Mouse (Mus musculus) left cerebral cortex, adult 9 months (tissue): ENCODE measurements around the gene Idua.
"Not testable (repeated sequence)": the region's sequence is repeated elsewhere in the genome, so short reads cannot be mapped to it uniquely, and the experiment has no call there.

ENCODE experiments used
- DNase-seq, 2 experiments: peaks; one replicate each; pipeline ENCODE4 v3.0.0; 2022; ENCODE audit warnings: low spot score in 2 of 2

Gene Idua

GRCm38 (mm10) chr5:108659698-108660631 is at the start of gene Idua:
Gene Idua (plus strand): TSS chr5:108660331.
- no peak for DNase-seq

- no peak for DNase-seq
These were observed 49.7 kb upstream of the Idua start for GRCm38 (mm10) chr5:108610426-108610825.

GRCm38 (mm10) chr5:108621870-108622269 is 38.3 kb upstream of the Idua start:
- DNase-seq = peak in 1 of 2 experiments; percentile 23

- no peak for DNase-seq
These were observed 34.0 kb upstream of the Idua start for GRCm38 (mm10) chr5:108626050-108626660.

GRCm38 (mm10) chr5:108628891-108629633 is 31.1 kb upstream of the Idua start:
- no peak for DNase-seq

- peak; percentile 81 to 89 for DNase-seq
These were observed 30.3 kb upstream of the Idua start, which contains the start of the genes Gak and Tmem175 for GRCm38 (mm10) chr5:108629634-108630483. Gene Gak (minus strand): TSS chr5:108629755. Gene Tmem175 (plus strand): TSS chr5:108629770.

GRCm38 (mm10) chr5:108633676-108634075 is 26.5 kb upstream of the Idua start:
- no peak for DNase-seq

DNA sequence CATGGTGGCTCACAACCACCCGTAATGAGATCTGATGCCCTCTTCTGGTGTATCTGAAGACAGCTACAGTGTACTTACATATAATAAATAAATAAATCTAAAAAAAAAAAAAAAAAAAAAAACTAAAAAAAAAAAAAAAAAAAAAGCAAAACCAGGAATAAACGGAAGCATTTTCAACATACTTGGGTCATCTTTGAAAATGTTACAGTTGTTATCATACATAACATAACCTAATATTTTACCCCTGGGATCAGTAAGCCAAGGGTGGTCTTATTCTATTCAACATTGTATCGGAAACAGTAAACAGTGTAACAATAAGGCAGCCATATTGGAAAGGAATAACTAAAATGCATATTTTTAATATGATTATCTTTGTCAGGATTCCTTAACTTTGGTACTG is 26.0 kb upstream of the Idua start:
- DNase-seq = not testable (repeated sequence)

GRCm38 (mm10) chr5:108636172-108636571 is 24.0 kb upstream of the Idua start:
- no peak for DNase-seq

- DNase-seq = no peak
These were observed 16.5 kb upstream of the Idua start for GRCm38 (mm10) chr5:108643674-108644073.

GRCm38 (mm10) chr5:108645651-108646342 is 14.3 kb upstream of the Idua start:
- DNase-seq = no peak

- DNase-seq = no peak
These were observed 13.8 kb upstream of the Idua start for GRCm38 (mm10) chr5:108646343-108646660.

DNA sequence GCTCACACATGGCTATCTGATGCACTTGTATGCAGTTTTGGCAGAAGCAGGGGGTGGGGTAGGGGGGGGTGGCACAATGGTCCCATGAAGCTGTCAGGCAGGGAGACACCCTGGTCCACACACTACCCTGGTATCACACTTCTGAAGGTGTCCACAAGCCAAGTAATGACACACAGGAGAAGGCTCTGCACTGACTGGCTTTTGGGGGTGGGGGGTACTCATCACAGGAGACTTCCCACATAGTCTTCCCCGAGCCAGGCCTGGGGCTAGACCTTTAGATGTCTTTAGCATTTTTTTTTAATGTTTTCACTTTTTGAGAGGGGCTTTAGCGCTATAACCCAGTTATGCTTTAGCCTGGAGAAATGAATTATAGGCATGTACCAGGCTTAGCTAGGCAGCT is 12.8 kb upstream of the Idua start:
- no peak for DNase-seq

DNA sequence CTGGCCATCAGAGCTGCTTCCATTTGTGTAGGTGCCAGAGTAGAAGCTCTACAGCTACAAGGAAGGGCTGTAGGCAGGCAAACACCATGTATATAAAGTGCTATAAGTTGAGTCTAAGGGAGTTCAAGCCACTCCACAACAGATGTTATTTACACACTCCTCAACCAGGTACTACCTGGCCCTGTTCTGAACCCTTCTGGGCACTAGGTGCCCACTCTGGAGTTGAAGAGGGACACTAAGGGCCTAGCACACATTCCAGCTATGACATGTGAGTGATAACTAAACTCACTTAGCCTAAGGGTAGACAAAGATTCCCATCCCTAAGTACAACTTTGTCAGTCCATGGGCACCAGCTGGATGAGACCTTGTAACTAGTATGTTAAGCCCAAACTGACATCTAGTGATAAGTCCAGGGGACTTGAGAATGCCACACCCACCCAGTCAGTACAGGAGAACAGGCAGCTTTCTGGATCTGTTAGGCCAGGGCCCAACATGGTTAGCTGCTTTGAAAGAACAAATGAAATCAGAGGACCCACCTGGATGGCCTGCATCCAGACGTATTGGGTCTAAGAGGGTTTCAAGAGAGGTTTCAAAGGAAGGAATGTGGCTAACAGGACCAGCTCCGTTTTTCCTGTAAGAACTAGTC is 12.2 kb upstream of the Idua start:
- DNase-seq = no peak

GRCm38 (mm10) chr5:108648937-108649576 is 11.1 kb upstream of the Idua start:
- no peak for DNase-seq

DNA sequence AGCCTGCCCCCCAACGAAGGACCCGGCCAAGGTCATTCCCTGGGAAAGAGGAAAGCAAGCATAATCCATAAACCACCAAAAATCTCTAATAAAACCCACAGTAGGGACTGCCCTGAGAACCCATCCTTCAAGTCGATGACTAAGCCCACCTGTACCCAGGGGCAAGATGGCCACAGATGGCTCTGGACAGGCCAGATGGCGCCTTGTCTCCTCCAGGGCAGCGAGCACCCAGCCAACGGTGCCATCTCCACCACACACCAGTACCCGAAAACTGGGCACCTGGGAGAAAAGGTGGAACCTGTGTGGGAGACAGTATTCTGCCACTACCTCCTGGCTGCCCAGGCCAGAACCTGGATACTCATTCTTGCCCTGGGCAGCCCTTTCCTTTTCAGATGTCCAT is 9.8 kb upstream of the Idua start:
- DNase-seq = no peak

- DNase-seq = no peak
These were observed 8.9 kb upstream of the Idua start for GRCm38 (mm10) chr5:108651136-108651720.

GRCm38 (mm10) chr5:108651823-108652222 is 8.3 kb upstream of the Idua start:
- DNase-seq = peak in 1 of 2 experiments; percentile 62

DNA sequence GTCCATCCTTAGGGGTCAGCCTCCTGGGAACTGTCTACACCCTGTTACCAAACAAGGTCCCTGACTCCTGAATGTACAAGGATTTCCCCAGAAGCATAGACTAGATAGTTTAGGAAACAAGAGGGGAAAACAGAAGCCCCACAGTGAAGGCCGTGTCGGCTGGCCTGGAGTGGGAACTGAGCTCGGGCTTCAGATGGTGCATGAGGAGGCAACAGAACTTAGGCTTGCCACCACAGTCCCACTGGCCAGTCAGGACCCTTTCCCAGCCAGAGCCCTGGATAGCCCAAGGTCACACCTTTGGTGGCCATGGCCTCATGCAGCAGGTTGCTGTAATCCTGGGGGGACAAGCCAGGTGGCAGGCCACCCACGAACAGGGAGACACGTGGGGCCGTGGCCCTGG is 6.8 kb upstream of the Idua start:
- no peak for DNase-seq
